Mouse (Mus musculus): Measurements from ENCODE around the gene Mnx1.

DNA sequence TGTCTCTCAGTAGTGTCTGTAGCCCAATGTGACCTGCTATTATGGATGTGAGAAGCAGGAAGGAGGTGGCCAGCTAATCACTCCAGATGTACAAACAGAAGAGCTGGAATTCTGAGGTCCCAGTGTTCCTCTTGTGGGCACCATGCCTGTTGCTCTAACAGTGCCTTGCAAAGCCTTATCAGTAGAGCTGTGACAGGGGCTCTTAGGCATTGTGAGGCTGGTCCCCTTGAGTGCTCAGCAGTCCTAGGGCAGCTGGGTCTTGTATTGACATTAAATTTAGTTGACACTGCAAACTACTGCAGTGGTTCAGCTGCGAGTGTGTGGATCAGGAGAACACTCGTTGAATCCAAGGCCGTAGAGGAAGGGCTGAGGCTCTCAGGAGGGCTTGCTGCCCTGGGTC is 28.7 kb upstream of the Mnx1 start:
- TF ChIP-seq CTCF (IDR thresholded peaks at IDR 0.05; ENCODE audit: low read depth, low read length) (no peak), TAL1 (conservative IDR thresholded peaks at IDR 0.05; ENCODE audit: low read depth, low read length) (no peak), GATA1 (IDR thresholded peaks at IDR 0.05; ENCODE audit: borderline replicate concordance, low read length) (no peak), POLR2AphosphoS5 (IDR thresholded peaks at IDR 0.05; ENCODE audit: insufficient replicate concordance, low read depth, low read length) (no peak)

Measured in G1E (cell line).